Mouse (Mus musculus): Measurements from ENCODE around the gene Depdc1b.

DNA sequence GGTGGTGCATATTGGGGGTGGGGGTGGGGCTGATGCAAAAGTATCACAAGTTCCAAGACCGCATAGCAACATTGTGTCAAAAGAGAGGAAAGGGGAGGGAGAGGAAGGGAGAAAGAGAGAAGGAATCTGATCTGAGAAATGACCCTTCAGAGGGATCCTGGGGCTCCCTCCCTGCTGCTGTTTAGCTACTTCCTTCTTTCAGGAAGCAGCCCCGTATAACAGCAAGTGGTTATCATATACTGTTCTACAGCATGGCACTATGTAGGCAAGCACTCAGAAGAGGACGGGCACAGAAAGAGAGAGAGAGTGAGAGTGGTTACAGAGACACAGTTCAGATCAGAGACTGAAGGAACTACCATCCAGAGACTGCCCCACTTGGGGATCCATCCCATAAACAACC is 28.2 kb upstream of the Depdc1b start:
- TF ChIP-seq CTCF (IDR thresholded peaks at IDR 0.05; ENCODE audit: control insufficient read depth, insufficient read depth, insufficient read length) (no peak), MAX (IDR thresholded peaks at IDR 0.05) (no peak), MYOG (IDR thresholded peaks at IDR 0.05; ENCODE audit: control insufficient read depth, extremely low read depth, insufficient read length) (no peak)
